ENCODE assay signal across 19 mouse cellular contexts in genomic region chr2:160746637-160747036, GRCm38 (mm10). TPM values are rescaled to one million over a fixed set of nuclear protein-coding genes. Genes with fewer than 3 reads are reported as not detected.
DNase-seq lines count a peak whose midpoint lies in the region; ATAC-seq and TF ChIP-seq lines count a peak whose summit lies in the region.
"Had no signal": no experiment of that assay in that cellular context is flagged by ENCODE, and none has a peak within 500 bp of the region (broad histone marks: within the 10 kb centered on the region; RNA-seq: fewer than 3 reads in every experiment).

No protein-coding gene starts in this region.

- no peak for DNase-seq in gastrocnemius, adult 2 months
- no peak for DNase-seq in gastrocnemius, adult 18-20 months (ENCODE audit: low spot score)
- peak; percentile 59 for DNase-seq in naive thymus-derived CD4-positive, alpha-beta T cell, adult 2 months (ENCODE audit: low read depth)
- DNase-seq in kidney, adult 8-10 months: no peak
- no peak for DNase-seq in urinary bladder, postnatal 14 days (ENCODE audit: low spot score)
- DNase-seq: cerebellum, adult 9-10 months; lung, postnatal 4 days; retina, postnatal 1 day; right cerebral cortex, postnatal 4 days had no signal

- peaks cover 79% of the 10 kb centered on the region for H3K4me1 ChIP-seq in megakaryocyte, embryonic 14.5 days

- ATAC-seq in megakaryocyte, adult 5-6 weeks (ENCODE audit: poor library complexity, severe bottlenecking): no peak
- ATAC-seq in activated CD4-positive, CD25-positive, alpha-beta regulatory T cell, adult 4 months: peak; percentile 4
- ATAC-seq: intestine, embryonic 15.5 days had no signal

- H3K9me3 ChIP-seq in megakaryocyte, embryonic 14.5 days: peaks cover 23% of the 10 kb centered on the region
- H3K9me3 ChIP-seq: forebrain, embryonic 12.5 days; heart, embryonic 13.5 days; hindbrain, embryonic 10.5 days; intestine, embryonic 15.5 days; midbrain, embryonic 12.5 days; neural tube, embryonic 15.5 days had no signal

- H3K27ac ChIP-seq in gastrocnemius, adult 2 months: peak overlapping the region; percentile 94
- H3K27ac ChIP-seq: forebrain, embryonic 12.5 days; hindbrain, embryonic 10.5 days; intestine, embryonic 15.5 days; left cerebral cortex, adult 2 months; midbrain, embryonic 12.5 days; neural tube, embryonic 15.5 days had no signal

- no peaks in the 10 kb centered on the region for H3K27me3 ChIP-seq in megakaryocyte, embryonic 14.5 days (replicated peaks)
- H3K27me3 ChIP-seq: forebrain, embryonic 12.5 days; heart, embryonic 13.5 days; intestine, embryonic 15.5 days; midbrain, embryonic 12.5 days; neural tube, embryonic 15.5 days had no signal

- H3K36me3 ChIP-seq in megakaryocyte, embryonic 14.5 days (replicated peaks; ENCODE audit: low read length): peaks cover 59% of the 10 kb centered on the region

- intact Hi-C loops in gastrocnemius, adult 2 months (cut with DNase I): no loop called here

- no peak overlapping the region for H3K4me3 ChIP-seq in gastrocnemius, adult 2 months
- H3K4me3 ChIP-seq in megakaryocyte, embryonic 14.5 days (replicated peaks): peak overlapping the region; percentile 36
- H3K4me3 ChIP-seq: forebrain, embryonic 12.5 days; heart, embryonic 13.5 days; hindbrain, embryonic 10.5 days; intestine, embryonic 15.5 days; left cerebral cortex, adult 2 months; midbrain, embryonic 12.5 days; neural tube, embryonic 15.5 days had no signal

- TF ChIP-seq CTCF in gastrocnemius, adult 2 months (IDR thresholded peaks at IDR 0.05): no peak

RNA-seq across cellular contexts. Expression of gene Plcg1, which starts 15.5 kb away (rescaled TPM):
- total RNA-seq in gastrocnemius, adult 2 months (2021): 10 to 100 TPM; 24.9 to 25.3 TPM
- 10 to 100 TPM; 17.3 to 18.0 TPM for total RNA-seq in gastrocnemius, adult 18-20 months (2021)
- 4.1 and 10.7 TPM in 2 replicates for polyA plus RNA-seq in megakaryocyte, embryonic 14.5 days (2012; ENCODE audit: insufficient read depth, low replicate concordance)
- total RNA-seq in megakaryocyte, adult 5-6 weeks (2015): 3.3 and 6.0 TPM in 2 replicates
- total RNA-seq in megakaryocyte, adult 5-6 weeks (2017): 6.9 and 9.0 TPM in 2 replicates
- polyA plus RNA-seq in activated CD4-positive, CD25-positive, alpha-beta regulatory T cell, adult 4 months (2017; shearing (Covaris generic)): 10 to 100 TPM; 52.7 to 59.0 TPM
